Mouse (Mus musculus): Measurements from ENCODE around the gene Kcp. TPM values are rescaled to one million over a fixed set of nuclear protein-coding genes. Genes with fewer than 3 reads are reported as not detected.

Kcp gene
- total RNA-seq, 2 experiments from 2014 or later = 7.0 to 7.1 TPM

GRCm38 (mm10) chr6:29463388-29463787, 44.4 kb downstream of the Kcp start:
- DNase-seq = no peak

GRCm38 (mm10) chr6:29461502-29461901, 46.2 kb downstream of the Kcp start:
- no peak for DNase-seq

- no peak for DNase-seq
Measured at GRCm38 (mm10) chr6:29450667-29451066, 57.1 kb downstream of the Kcp start.

- no peak for DNase-seq
Measured at GRCm38 (mm10) chr6:29449858-29450257, 57.9 kb downstream of the Kcp start.

GRCm38 (mm10) chr6:29445354-29445753, 62.4 kb downstream of the Kcp start:
- DNase-seq = no peak

- DNase-seq = peak; percentile 70
Measured at GRCm38 (mm10) chr6:29444773-29445172, 63.0 kb downstream of the Kcp start.

GRCm38 (mm10) chr6:29439789-29440188, 68.0 kb downstream of the Kcp start:
- DNase-seq = no peak

GRCm38 (mm10) chr6:29439251-29439650, 68.5 kb downstream of the Kcp start:
- no peak for DNase-seq

GRCm38 (mm10) chr6:29436461-29436934, 71.3 kb downstream of the Kcp start:
- peak; percentile 60 for DNase-seq

- DNase-seq = no peak
Measured at GRCm38 (mm10) chr6:29435940-29436451, 71.8 kb downstream of the Kcp start.

- DNase-seq = peak; percentile 31
Measured at GRCm38 (mm10) chr6:29434911-29435691, 72.7 kb downstream of the Kcp start.

- no peak for DNase-seq
Measured at GRCm38 (mm10) chr6:29433804-29434795, 73.7 kb downstream of the Kcp start.

GRCm38 (mm10) chr6:29433038-29433803, 74.5 kb downstream of the Kcp start, which contains the start of gene Flnc:
Flnc (plus strand) TSS chr6:29433256.
- peak; percentile 49 for DNase-seq

GRCm38 (mm10) chr6:29432676-29433037, 75.1 kb downstream of the Kcp start:
- DNase-seq = no peak

- no peak for DNase-seq
Measured at GRCm38 (mm10) chr6:29432156-29432555, 75.6 kb downstream of the Kcp start.

GRCm38 (mm10) chr6:29431473-29431872, 76.3 kb downstream of the Kcp start:
- no peak for DNase-seq

GRCm38 (mm10) chr6:29430681-29431420, 76.9 kb downstream of the Kcp start:
- no peak for DNase-seq

GRCm38 (mm10) chr6:29428171-29428570, 79.6 kb downstream of the Kcp start:
- DNase-seq = no peak

- no peak for DNase-seq
Measured at GRCm38 (mm10) chr6:29426331-29426730, 81.4 kb downstream of the Kcp start.

- no peak for DNase-seq
Measured at GRCm38 (mm10) chr6:29425118-29425517, 82.6 kb downstream of the Kcp start.

Measured in adrenal gland, postnatal 10 days (tissue).